Mouse (Mus musculus) bone marrow macrophage, adult 2 months (primary cell): ENCODE measurements around the gene 6030468B19Rik.

Experiments used
- CTCF ChIP-seq: IDR thresholded peaks from 2 replicates; pipeline ENCODE4 v1.5.1; 2012; ENCODE audit warnings: low read depth, mild to moderate bottlenecking, low read length, moderate library complexity
- POLR2A ChIP-seq: IDR thresholded peaks from 2 replicates; pipeline ENCODE4 v1.6.1; 2012; ENCODE audit warnings: mild to moderate bottlenecking, low read depth, low read length, borderline replicate concordance

GRCm38 (mm10) chr11:117820173-117820572 lies 22.7 kb downstream of the 6030468B19Rik start:
- TF ChIP-seq POLR2A (no peak), CTCF (no peak)
